Mouse (Mus musculus) cerebellum, postnatal 25 days (tissue): Measurements from ENCODE around the gene Ccdc88b.

Experiments used
- DNase-seq, 2 experiments: peaks; one replicate each; pipeline ENCODE4 v3.0.0; 2021; ENCODE audit warnings: mixed read lengths in 2 of 2

The Ccdc88b gene

DNA sequence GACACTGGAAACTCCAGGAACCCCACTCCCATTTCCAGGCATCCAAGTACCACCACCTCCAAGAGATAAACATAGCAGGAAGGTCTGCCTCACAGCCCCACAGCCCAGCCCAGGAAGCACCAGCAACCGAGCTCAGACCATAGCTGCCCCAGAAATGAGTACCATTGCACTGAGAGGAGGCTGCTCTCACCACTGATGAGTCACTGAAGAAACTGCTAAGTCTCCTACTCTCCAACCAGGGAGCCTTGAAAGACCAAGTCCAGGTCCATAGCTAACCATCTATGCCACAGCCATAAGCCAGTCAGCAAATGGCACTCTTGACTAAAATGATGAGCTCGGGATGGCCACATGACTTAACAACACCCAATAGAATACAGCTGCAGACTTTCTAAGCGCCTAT, 31.4 kb downstream of the Ccdc88b start:
- no peak for DNase-seq

DNA sequence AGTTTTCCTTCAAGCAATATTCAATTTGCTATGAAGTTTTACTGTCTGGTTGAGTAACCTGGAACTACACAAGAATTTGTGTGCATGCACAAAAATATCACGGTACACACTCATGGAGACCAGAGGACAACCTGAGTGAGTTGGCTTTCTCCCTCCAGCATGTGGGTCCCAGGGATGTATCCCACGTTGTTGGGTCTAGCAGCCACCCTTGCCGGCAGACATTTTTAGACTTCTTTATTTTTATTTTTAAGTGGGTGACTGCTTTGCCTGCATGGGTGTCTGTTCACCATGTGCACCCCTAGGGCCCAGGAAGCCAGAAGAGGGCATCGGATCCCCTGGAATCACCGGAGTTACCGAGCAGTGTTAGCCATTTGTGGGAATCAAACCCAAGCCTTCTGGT, 32.6 kb downstream of the Ccdc88b start:
- DNase-seq: no peak

- DNase-seq: no peak
Measured at GRCm38 (mm10) chr19:6820538-6821195, 37.3 kb downstream of the Ccdc88b start.

DNA sequence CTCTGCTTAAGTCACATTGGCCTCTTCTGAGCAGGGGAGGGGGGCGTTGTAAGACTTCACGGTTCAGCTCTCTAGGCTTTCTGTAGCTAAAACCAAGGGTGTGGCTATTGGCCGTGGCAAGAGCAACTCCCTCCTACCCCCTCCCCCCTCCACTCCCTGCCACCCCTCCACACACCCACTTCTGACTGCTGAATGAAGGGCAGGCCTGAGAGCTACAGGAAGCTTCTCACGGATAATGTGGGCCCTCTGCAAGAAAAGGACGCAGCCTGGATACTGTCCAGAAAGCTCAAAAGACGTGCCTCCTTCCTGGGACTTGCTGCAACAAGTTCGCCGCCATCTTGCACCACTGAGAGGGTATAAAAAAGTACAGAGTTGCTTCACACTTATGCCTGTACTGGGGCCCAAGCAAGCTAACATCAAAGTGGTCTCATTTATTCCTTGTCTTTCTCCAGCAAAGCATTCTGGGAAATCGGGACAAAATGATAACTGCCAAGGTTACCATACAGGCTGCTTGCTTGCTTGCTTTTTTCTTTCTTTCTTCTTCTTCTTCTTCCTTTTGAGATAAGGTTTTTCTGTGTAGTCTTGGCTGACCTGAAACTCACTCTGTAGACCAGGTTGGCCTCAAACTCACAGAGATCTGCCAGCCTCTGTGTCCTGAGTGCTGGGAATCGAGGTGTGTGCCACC, 38.7 kb downstream of the Ccdc88b start:
- no peak for DNase-seq

GRCm38 (mm10) chr19:6814958-6815357, 43.1 kb downstream of the Ccdc88b start:
- DNase-seq: no peak

DNA sequence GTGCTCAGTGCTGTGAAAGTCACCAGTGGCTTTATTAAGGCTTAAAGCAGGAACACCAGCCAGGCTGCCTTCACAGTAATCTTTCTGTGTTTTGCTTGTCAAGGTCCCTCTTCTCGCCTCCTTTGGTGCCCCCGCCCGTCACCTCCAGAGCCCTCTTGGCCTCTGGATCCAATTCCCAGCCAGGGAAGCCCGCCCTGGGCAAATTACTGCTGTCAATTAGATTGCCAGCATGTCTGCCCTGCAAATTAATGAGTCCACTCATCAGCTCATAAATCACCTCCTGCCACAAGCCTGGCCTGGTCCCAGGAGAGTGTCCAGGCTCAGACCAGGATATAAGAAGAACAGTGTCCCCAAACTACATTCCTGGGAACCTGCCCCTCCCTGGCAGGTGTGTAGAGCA, 43.6 kb downstream of the Ccdc88b start:
- DNase-seq: no peak
